Mouse (Mus musculus): ENCODE data around the gene Ackr3.

The Ackr3 gene

GRCm38 (mm10) chr1:90228323-90228697 lies 24.5 kb downstream of the Ackr3 start:
- DNase-seq (ENCODE audit: low spot score in 2 of 2) = no peak

- DNase-seq (ENCODE audit: low spot score in 2 of 2) = no peak
Measured at GRCm38 (mm10) chr1:90230611-90231010, 26.8 kb downstream of the Ackr3 start.

GRCm38 (mm10) chr1:90231591-90232490 lies 28.1 kb downstream of the Ackr3 start:
- no peak for DNase-seq (ENCODE audit: low spot score in 2 of 2)

GRCm38 (mm10) chr1:90232491-90232885 lies 28.7 kb downstream of the Ackr3 start:
- no peak for DNase-seq (ENCODE audit: low spot score in 2 of 2)

- no peak for DNase-seq (ENCODE audit: low spot score in 2 of 2)
Measured at GRCm38 (mm10) chr1:90234620-90235054, 30.9 kb downstream of the Ackr3 start.

- no peak for DNase-seq (ENCODE audit: low spot score in 2 of 2)
Measured at GRCm38 (mm10) chr1:90236640-90237039, 32.9 kb downstream of the Ackr3 start.

GRCm38 (mm10) chr1:90238095-90238888 lies 34.5 kb downstream of the Ackr3 start:
- no peak for DNase-seq (ENCODE audit: low spot score in 2 of 2)

GRCm38 (mm10) chr1:90239336-90240225 lies 35.8 kb downstream of the Ackr3 start:
- no peak for DNase-seq (ENCODE audit: low spot score in 2 of 2)

- DNase-seq (ENCODE audit: low spot score in 2 of 2) = no peak
Measured at GRCm38 (mm10) chr1:90240287-90240686, 36.5 kb downstream of the Ackr3 start.

GRCm38 (mm10) chr1:90242444-90242989 lies 38.7 kb downstream of the Ackr3 start:
- DNase-seq (ENCODE audit: low spot score in 2 of 2) = no peak

- DNase-seq (ENCODE audit: low spot score in 2 of 2) = no peak
Measured at GRCm38 (mm10) chr1:90244537-90244936, 40.8 kb downstream of the Ackr3 start.

- DNase-seq (ENCODE audit: low spot score in 2 of 2) = no peak
Measured at GRCm38 (mm10) chr1:90245533-90245932, 41.8 kb downstream of the Ackr3 start.

GRCm38 (mm10) chr1:90246035-90246434 lies 42.3 kb downstream of the Ackr3 start:
- DNase-seq (ENCODE audit: low spot score in 2 of 2) = no peak

- DNase-seq (ENCODE audit: low spot score in 2 of 2) = no peak
Measured at GRCm38 (mm10) chr1:90246800-90247199, 43.0 kb downstream of the Ackr3 start.

- DNase-seq (ENCODE audit: low spot score in 2 of 2) = no peak
Measured at GRCm38 (mm10) chr1:90247234-90247633, 43.5 kb downstream of the Ackr3 start.

- no peak for DNase-seq (ENCODE audit: low spot score in 2 of 2)
Measured at GRCm38 (mm10) chr1:90247756-90248541, 44.2 kb downstream of the Ackr3 start.

GRCm38 (mm10) chr1:90248966-90249735 lies 45.4 kb downstream of the Ackr3 start:
- no peak for DNase-seq (ENCODE audit: low spot score in 2 of 2)

- no peak for DNase-seq (ENCODE audit: low spot score in 2 of 2)
Measured at GRCm38 (mm10) chr1:90250419-90250818, 46.6 kb downstream of the Ackr3 start.

- no peak for DNase-seq (ENCODE audit: low spot score in 2 of 2)
Measured at GRCm38 (mm10) chr1:90251156-90251555, 47.4 kb downstream of the Ackr3 start.

- no peak for DNase-seq (ENCODE audit: low spot score in 2 of 2)
Measured at GRCm38 (mm10) chr1:90253465-90253864, 49.7 kb downstream of the Ackr3 start.

All from spleen, postnatal 14 days (tissue).